Mouse (Mus musculus) bone marrow, adult 2 months (tissue): ENCODE results near the gene Creb3l4. TPM values are rescaled to one million over a fixed set of nuclear protein-coding genes. Genes with fewer than 3 reads are reported as not detected.
A peak's percentile ranks its signal among the peaks of the same experiment; 100 is the strongest.

Experiments
- H3K27ac ChIP-seq: fragments of 200-500 bp; 2 replicates; pipeline ENCODE4 v1.5.1; 2012; ENCODE audit warnings: low read depth, mild to moderate bottlenecking, control low read depth, inconsistent platforms, low read length; ENCODE audit not compliant: control insufficient read depth, poor library complexity, insufficient read depth
- H3K4me1 ChIP-seq: fragments of 200-500 bp; 2 replicates; pipeline ENCODE4 v1.6.1; 2011; ENCODE audit warnings: low read length; ENCODE audit not compliant: control insufficient read depth, insufficient read depth
- H3K4me3 ChIP-seq: fragments of 200-500 bp; replicated peaks from 2 replicates; pipeline ENCODE3; 2011; ENCODE audit warnings: mild to moderate bottlenecking, low read depth, low read length, control low read depth; ENCODE audit not compliant: control insufficient read depth
- CTCF ChIP-seq: fragments of 200-500 bp; IDR thresholded peaks from 2 replicates; pipeline ENCODE4 v1.5.1; 2011; ENCODE audit warnings: low read length, control low read depth; ENCODE audit not compliant: control insufficient read depth, insufficient read depth
- POLR2A ChIP-seq: fragments of 200-500 bp; IDR thresholded peaks from 2 replicates; pipeline ENCODE4 v1.6.1; 2011; ENCODE audit warnings: low read depth, mild to moderate bottlenecking, control low read depth, low read length, borderline replicate concordance; ENCODE audit not compliant: control insufficient read depth
- WGBS: fragments of 180-500 bp; shearing (Covaris S2); methylation state at CpG from one replicate; pipeline ENCODE4 v1.1.7; 2018; 5-methylcytosine and 5-hydroxymethylcytosine counted together
- polyA plus RNA-seq: library from polyadenylated mRNA; stranded (reverse); fragments of >200 nt; gene quantifications from 2 replicates; pipeline ENCODE4 v1.2.4, GENCODE M21; 2011; ENCODE audit warnings: low replicate concordance; ENCODE audit not compliant: missing spikeins, insufficient read depth, insufficient read length

Creb3l4 gene
- polyA plus RNA-seq, 1 experiment = not detected

DNA sequence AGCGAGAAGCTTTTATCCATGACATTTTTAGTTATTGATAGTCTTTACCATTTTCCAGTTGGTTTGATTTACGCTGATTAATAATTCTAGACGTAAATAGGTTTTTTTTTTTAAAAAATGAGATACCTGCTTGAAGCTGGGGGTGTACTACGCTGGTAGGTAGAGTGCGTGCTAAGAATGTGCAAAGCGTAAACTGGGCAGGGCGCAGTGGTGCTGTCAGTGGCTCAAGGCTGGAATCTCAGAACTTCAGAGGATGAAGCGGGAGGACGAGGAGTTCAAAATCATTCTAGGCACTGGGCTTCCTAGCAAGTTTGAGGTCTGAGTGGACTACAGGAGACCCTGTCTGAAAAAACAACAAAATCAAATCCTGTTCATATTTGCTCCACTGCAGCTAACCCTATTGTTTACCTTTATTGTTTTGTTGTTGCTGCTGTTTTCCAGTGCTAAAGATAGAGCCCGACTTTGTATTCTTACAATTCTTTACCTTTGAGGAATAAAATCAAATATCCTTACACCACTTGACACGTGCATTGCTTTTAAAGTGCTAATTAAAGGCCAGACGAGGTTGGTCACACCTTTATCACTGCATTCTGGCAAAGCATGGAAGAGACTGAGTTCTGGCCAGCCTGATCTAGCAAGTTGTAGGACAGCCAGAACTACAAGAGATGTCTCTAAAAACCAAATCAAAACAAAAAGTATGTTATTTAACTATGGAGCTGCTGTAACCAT lies 29.2 kb downstream of the Creb3l4 start:
- no peak for TF ChIP-seq POLR2A
- TF ChIP-seq CTCF = no peak
- peaks cover 1% of the 10 kb centered on the region; the same call in 1 of the 2 replicates for H3K4me1 ChIP-seq
- peak overlapping the region; percentile 97 for H3K4me3 ChIP-seq
- H3K27ac ChIP-seq = no peak overlapping the region
- 36% methylated on average over 12 of the region's 12 CpGs for WGBS

GRCm38 (mm10) chr3:90213377-90213866 lies 29.9 kb downstream of the Creb3l4 start, which contains the start of the genes Rps27 and Rab13:
Gene Rps27, minus strand, starts transcription at chr3:90213651.
Gene Rab13, plus strand, starts transcription at chr3:90213695.
- under 1% methylated on average over 42 of the region's 42 CpGs for WGBS
- H3K4me1 ChIP-seq = peaks cover 1% of the 10 kb centered on the region; the same call in 1 of the 2 replicates

GRCm38 (mm10) chr3:90212723-90213122 lies 30.6 kb downstream of the Creb3l4 start:
- Histone ChIP-seq H3K4me3 (peak overlapping the region; percentile 45), H3K4me1 (peaks cover 1% of the 10 kb centered on the region; the same call in 1 of the 2 replicates), H3K27ac (no peak overlapping the region)
- WGBS = 9% methylated on average over 5 of the region's 5 CpGs
- TF ChIP-seq POLR2A = no peak
- no peak for TF ChIP-seq CTCF

More at GRCm38 (mm10) chr3:90213377-90213866, 29.9 kb downstream of the Creb3l4 start, which contains the start of the genes Rps27 and Rab13:
- peak; percentile 86 for TF ChIP-seq POLR2A
- no peak for TF ChIP-seq CTCF
- H3K4me3 ChIP-seq = peak within 1 kb of the TSS; percentile 97
- peak within 1 kb of the TSS; percentile 94 for H3K27ac ChIP-seq

DNA sequence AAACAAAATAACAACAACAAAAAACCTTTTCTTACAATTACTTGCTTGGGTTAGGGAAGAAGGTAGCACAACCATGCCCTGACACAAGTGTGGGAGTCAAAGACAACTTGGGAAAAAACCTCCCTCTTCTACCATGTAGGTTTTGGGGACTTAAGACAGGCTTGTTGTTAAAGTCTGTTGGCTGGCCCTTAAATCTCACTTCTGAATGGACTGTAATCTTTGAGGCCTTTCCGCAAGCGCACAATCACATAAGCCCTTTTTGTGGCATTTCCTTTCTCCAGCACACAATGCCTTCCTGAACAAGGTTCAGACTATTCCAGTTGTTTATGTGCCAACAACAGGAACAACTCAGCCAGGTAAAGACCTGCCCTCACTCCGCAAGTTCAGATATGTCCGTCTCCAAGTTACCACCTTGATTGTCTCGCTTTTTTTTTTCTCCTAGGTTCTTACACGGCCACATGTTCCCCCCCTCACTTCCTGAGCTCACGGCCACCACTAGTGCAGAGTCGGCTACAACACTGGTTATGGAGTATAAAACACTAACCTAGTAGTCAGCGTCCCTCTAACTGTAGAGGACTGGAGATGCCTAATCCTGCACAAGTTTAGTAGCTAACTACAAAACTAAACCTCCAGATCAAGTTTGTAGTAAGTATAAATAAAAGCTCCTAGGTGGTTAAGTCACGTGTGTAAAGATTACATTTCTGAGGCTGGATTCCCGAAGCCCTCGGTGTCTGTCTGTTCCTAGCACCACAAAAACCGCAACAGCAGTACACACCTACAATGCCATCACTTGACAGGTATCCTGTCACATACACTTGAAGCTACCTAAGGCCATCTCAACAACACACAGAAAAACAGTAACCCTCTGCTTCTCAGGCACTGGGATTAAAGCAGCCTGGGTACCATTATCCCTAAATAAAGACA lies 31.6 kb downstream of the Creb3l4 start:
- Histone ChIP-seq H3K4me3 (peak overlapping the region; percentile 11), H3K27ac (no peak overlapping the region), H3K4me1 (peaks cover 1% of the 10 kb centered on the region; the same call in 1 of the 2 replicates)
- TF ChIP-seq CTCF (no peak), POLR2A (no peak)
- 42% methylated on average over 13 of the region's 13 CpGs for WGBS

DNA sequence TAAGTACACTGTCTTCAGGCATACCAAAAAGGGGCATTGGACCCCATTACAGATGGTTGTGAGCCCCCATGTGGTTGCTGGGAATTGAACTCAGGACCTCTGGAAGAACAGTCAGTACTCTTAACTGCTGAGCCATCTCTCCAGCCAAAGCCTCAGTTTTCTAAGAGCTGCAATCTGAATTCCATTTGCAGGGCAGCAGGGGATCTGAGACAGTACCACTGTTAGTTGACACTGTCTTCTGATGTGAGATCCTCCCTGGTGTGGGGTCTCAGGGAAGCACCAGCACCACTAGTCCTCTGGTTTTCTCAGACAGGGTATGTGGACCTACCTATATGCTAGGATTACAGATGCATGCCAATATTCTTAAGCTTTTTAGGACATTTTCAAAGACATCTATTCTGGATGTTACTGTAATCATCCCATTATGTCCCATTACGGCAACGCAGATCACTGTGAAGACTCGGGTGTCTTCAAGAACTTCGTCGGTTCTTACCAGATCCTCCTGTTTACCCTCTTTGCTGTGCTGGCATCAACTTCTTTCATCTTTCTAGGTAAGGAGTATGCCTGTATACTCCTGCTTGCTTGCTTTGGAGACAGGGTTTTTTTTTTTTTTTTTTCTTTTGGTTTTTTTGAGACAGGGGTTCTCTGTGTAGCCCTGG lies 33.3 kb downstream of the Creb3l4 start:
- TF ChIP-seq POLR2A (no peak), CTCF (no peak)
- Histone ChIP-seq H3K4me3 (no peak overlapping the region), H3K4me1 (peaks cover 1% of the 10 kb centered on the region; the same call in 1 of the 2 replicates), H3K27ac (no peak overlapping the region)
- WGBS = 91% methylated on average over 5 of the region's 5 CpGs

GRCm38 (mm10) chr3:90208662-90209061 lies 34.6 kb downstream of the Creb3l4 start:
- 79% methylated on average over 2 of the region's 2 CpGs for WGBS
- H3K4me3 ChIP-seq = no peak overlapping the region
- H3K27ac ChIP-seq = no peak overlapping the region
- H3K4me1 ChIP-seq = peaks cover 1% of the 10 kb centered on the region; the same call in 1 of the 2 replicates
- TF ChIP-seq POLR2A = no peak
- no peak for TF ChIP-seq CTCF

DNA sequence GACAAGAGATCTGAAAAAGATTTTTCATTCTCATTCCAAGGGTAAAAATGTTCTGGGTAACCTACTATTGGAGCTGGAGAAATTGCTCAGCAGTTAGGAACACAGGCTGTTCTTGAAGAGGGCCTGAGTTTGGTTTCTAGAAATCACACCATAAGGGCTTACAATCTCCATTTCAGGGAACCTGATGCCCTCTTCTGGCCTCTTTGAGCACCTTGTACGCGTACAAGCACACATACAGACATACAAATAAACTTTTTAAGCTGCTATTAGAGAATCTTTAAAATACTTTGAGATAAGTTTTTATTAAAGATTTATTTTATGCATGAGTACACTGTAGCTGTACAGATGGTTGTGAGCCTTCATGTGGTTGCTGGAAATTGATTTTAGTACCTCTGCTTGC lies 38.7 kb downstream of the Creb3l4 start:
- TF ChIP-seq CTCF (no peak), POLR2A (no peak)
- Histone ChIP-seq H3K4me3 (no peak overlapping the region), H3K27ac (no peak overlapping the region), H3K4me1 (no peaks in the 10 kb centered on the region; the same call in 1 of the 2 replicates)
- 96% methylated on average over 2 of the region's 2 CpGs for WGBS
